Mouse (Mus musculus): ENCODE data around the gene Samd4b.
A peak's percentile ranks its signal among the peaks of the same experiment; 100 is the strongest.

The Samd4b gene

GRCm38 (mm10) chr7:28587644-28588043 lies 10.3 kb downstream of the Samd4b start:
- peak; percentile 67 for DNase-seq (ENCODE audit: low spot score)

GRCm38 (mm10) chr7:28586663-28587411 lies 11.1 kb downstream of the Samd4b start:
- no peak for DNase-seq (ENCODE audit: low spot score)

- DNase-seq (ENCODE audit: low spot score) = no peak
Observed at GRCm38 (mm10) chr7:28585001-28585400, 12.9 kb downstream of the Samd4b start.

- no peak for DNase-seq (ENCODE audit: low spot score)
Observed at GRCm38 (mm10) chr7:28584468-28584867, 13.5 kb downstream of the Samd4b start.

- no peak for DNase-seq (ENCODE audit: low spot score)
Observed at GRCm38 (mm10) chr7:28583570-28584344, 14.2 kb downstream of the Samd4b start.

- DNase-seq (ENCODE audit: low spot score) = no peak
Observed at GRCm38 (mm10) chr7:28582841-28583240, 15.1 kb downstream of the Samd4b start.

GRCm38 (mm10) chr7:28581721-28582120 lies 16.2 kb downstream of the Samd4b start:
- DNase-seq (ENCODE audit: low spot score) = no peak

GRCm38 (mm10) chr7:28579826-28580225 lies 18.1 kb downstream of the Samd4b start:
- no peak for DNase-seq (ENCODE audit: low spot score)

- no peak for DNase-seq (ENCODE audit: low spot score)
Observed at GRCm38 (mm10) chr7:28578543-28579053, 19.3 kb downstream of the Samd4b start.

- peak; percentile 53 for DNase-seq (ENCODE audit: low spot score)
Observed at GRCm38 (mm10) chr7:28577826-28578542, 20.0 kb downstream of the Samd4b start.

GRCm38 (mm10) chr7:28576271-28576914 lies 21.6 kb downstream of the Samd4b start:
- DNase-seq (ENCODE audit: low spot score) = no peak

GRCm38 (mm10) chr7:28575597-28575996 lies 22.3 kb downstream of the Samd4b start:
- DNase-seq (ENCODE audit: low spot score) = no peak

- DNase-seq (ENCODE audit: low spot score) = no peak
Observed at GRCm38 (mm10) chr7:28573236-28573635, 24.7 kb downstream of the Samd4b start.

- no peak for DNase-seq (ENCODE audit: low spot score)
Observed at GRCm38 (mm10) chr7:28572689-28573088, 25.3 kb downstream of the Samd4b start.

GRCm38 (mm10) chr7:28570982-28571682 lies 26.8 kb downstream of the Samd4b start:
- no peak for DNase-seq (ENCODE audit: low spot score)

- DNase-seq (ENCODE audit: low spot score) = peak; percentile 52
Observed at GRCm38 (mm10) chr7:28570291-28570981, 27.5 kb downstream of the Samd4b start.

- peak; percentile 64 for DNase-seq (ENCODE audit: low spot score)
Observed at GRCm38 (mm10) chr7:28568253-28568652, 29.7 kb downstream of the Samd4b start.

- no peak for DNase-seq (ENCODE audit: low spot score)
Observed at GRCm38 (mm10) chr7:28567539-28567938, 30.4 kb downstream of the Samd4b start.

GRCm38 (mm10) chr7:28565407-28565806 lies 32.5 kb downstream of the Samd4b start:
- DNase-seq (ENCODE audit: low spot score) = no peak

- no peak for DNase-seq (ENCODE audit: low spot score)
Observed at GRCm38 (mm10) chr7:28562951-28563350, 35.0 kb downstream of the Samd4b start.

GRCm38 (mm10) chr7:28562371-28562770 lies 35.6 kb downstream of the Samd4b start:
- no peak for DNase-seq (ENCODE audit: low spot score)
